ENCODE assay signal across 29 mouse cellular contexts in genomic region chr1:64209131-64209530, GRCm38 (mm10).
"Had no signal": no experiment of that assay in that cellular context is flagged by ENCODE, and none has a peak within 500 bp of the region (broad histone marks: within the 10 kb centered on the region; RNA-seq: fewer than 3 reads in every experiment).

No protein-coding gene starts in this region.

- H3K4me1 ChIP-seq: heart, embryonic 15.5 days; intestine, embryonic 15.5 days; kidney, embryonic 15.5 days; liver, embryonic 13.5 days; liver, embryonic 15.5 days had no signal

- H3K4me3 ChIP-seq: heart, adult 2 months; heart, embryonic 13.5 days; heart, embryonic 15.5 days; hindbrain, embryonic 10.5 days; hindbrain, embryonic 12.5 days; intestine, embryonic 15.5 days; kidney, embryonic 15.5 days; limb, embryonic 10.5 days; limb, embryonic 12.5 days; liver, embryonic 13.5 days; liver, embryonic 15.5 days had no signal

- H3K36me3 ChIP-seq: heart, embryonic 15.5 days; hindbrain, embryonic 10.5 days; hindbrain, embryonic 12.5 days; intestine, embryonic 15.5 days; kidney, embryonic 15.5 days; limb, embryonic 10.5 days; limb, embryonic 12.5 days; liver, embryonic 13.5 days; liver, embryonic 15.5 days had no signal

- H3K4me2 ChIP-seq: heart, embryonic 11.5 days; heart, embryonic 13.5 days; heart, embryonic 15.5 days; hindbrain, embryonic 12.5 days; hindbrain, embryonic 14.5 days; intestine, embryonic 15.5 days; kidney, embryonic 15.5 days; limb, embryonic 12.5 days; liver, embryonic 11.5 days; liver, embryonic 13.5 days; liver, embryonic 15.5 days had no signal

- H3K27ac ChIP-seq: heart, adult 2 months; heart, embryonic 13.5 days; heart, embryonic 15.5 days; hindbrain, embryonic 10.5 days; hindbrain, embryonic 12.5 days; hindbrain, embryonic 14.5 days; intestine, embryonic 15.5 days; kidney, embryonic 15.5 days; kidney, postnatal 0 days; limb, embryonic 10.5 days; limb, embryonic 12.5 days; liver, embryonic 13.5 days; liver, embryonic 15.5 days had no signal

- ATAC-seq: hindbrain, embryonic 16.5 days; inflammation-experienced regulatory T-cells, adult 6 months; intestine, embryonic 15.5 days; liver, postnatal 0 days had no signal

- DNase-seq: gastrocnemius, postnatal 25 days; heart, adult 2 months; heart, postnatal 14 days; heart, postnatal 36 days; kidney, adult 11 months; kidney, adult 2 months; kidney, adult 9 months; kidney, postnatal 14 days; kidney, postnatal 36 days; layer of hippocampus, adult 9-11 months; layer of hippocampus, postnatal 36 days; liver; liver, embryonic 13.5 days; liver, postnatal 0 days had no signal

- H3K9ac ChIP-seq: heart, embryonic 13.5 days; heart, embryonic 15.5 days; hindbrain, embryonic 12.5 days; hindbrain, embryonic 14.5 days; intestine, embryonic 15.5 days; kidney, embryonic 15.5 days; limb, embryonic 12.5 days; liver, embryonic 13.5 days; liver, embryonic 15.5 days; liver, postnatal 0 days had no signal

- H3K27me3 ChIP-seq: heart, embryonic 13.5 days; heart, embryonic 15.5 days; hindbrain, embryonic 12.5 days; intestine, embryonic 15.5 days; kidney, embryonic 15.5 days; limb, embryonic 12.5 days; liver, embryonic 13.5 days; liver, embryonic 15.5 days had no signal

- H3K9me3 ChIP-seq: intestine, embryonic 15.5 days; kidney, embryonic 15.5 days; limb, embryonic 10.5 days; liver, embryonic 13.5 days; liver, embryonic 15.5 days had no signal
